ENCODE assay signal across 18 mouse cellular contexts in the genomic region with DNA sequence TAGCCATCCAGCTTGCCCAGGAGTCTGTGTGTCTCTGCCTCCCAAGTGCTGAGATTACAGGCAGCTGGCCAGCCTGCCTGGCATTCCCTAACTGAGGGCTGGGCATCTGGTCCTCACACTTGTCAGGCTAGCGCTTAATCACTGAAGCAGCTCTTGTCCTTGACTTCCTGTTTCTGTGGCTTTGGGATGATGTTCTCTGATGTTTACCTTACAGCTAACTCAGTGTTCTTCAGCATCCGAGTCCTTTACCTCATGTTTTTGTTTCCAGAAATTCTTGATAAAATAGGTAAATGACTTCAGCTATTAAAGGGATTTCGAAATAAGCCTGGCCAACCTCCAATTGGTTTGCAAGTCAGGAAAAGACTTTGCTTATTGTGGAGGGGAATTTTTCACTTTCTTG. TPM values are rescaled to one million over a fixed set of nuclear protein-coding genes. Genes with fewer than 3 reads are reported as not detected.
DNase-seq lines count a peak whose midpoint lies in the region; ATAC-seq and TF ChIP-seq lines count a peak whose summit lies in the region.
"Had no signal": no experiment of that assay in that cellular context is flagged by ENCODE, and none has a peak within 500 bp of the region (broad histone marks: within the 10 kb centered on the region; RNA-seq: fewer than 3 reads in every experiment).

No protein-coding gene starts in this region.

- H3K4me3 ChIP-seq in lung, embryonic 14.5 days (ENCODE audit: low read depth, low read length) = no peak overlapping the region
- H3K4me3 ChIP-seq: liver, embryonic 13.5 days had no signal

- H3K9ac ChIP-seq in lung, embryonic 14.5 days = no peak overlapping the region
- H3K9ac ChIP-seq: liver, embryonic 13.5 days had no signal

- 63% methylated on average over 3 of the region's 3 CpGs for WGBS in lung, embryonic 14.5 days

- no peak for TF ChIP-seq CTCF in lung, embryonic 14.5 days (IDR thresholded peaks at IDR 0.05; ENCODE audit: low read depth)

- no peaks in the 10 kb centered on the region for H3K27me3 ChIP-seq in lung, embryonic 14.5 days (ENCODE audit: insufficient read depth, low read length)
- H3K27me3 ChIP-seq: liver, embryonic 13.5 days had no signal

- no peaks in the 10 kb centered on the region for H3K36me3 ChIP-seq in lung, embryonic 14.5 days (ENCODE audit: insufficient read depth)

- H3K4me1 ChIP-seq in lung, embryonic 14.5 days (ENCODE audit: insufficient read depth) = no peaks in the 10 kb centered on the region

- H3K9me3 ChIP-seq in lung, embryonic 14.5 days (ENCODE audit: low read depth, low read length) = no peaks in the 10 kb centered on the region
- H3K9me3 ChIP-seq: liver, embryonic 13.5 days had no signal

- no peak overlapping the region for H3K27ac ChIP-seq in lung, embryonic 14.5 days (ENCODE audit: low read depth)
- H3K27ac ChIP-seq: liver, embryonic 13.5 days; stomach, postnatal 0 days had no signal

- peak; percentile 37 to 40 for DNase-seq in heart, adult 18-20 months
- DNase-seq in heart, adult 8-10 months (ENCODE audit: low spot score) = no peak
- DNase-seq in 3134 (ENCODE audit: extremely low read depth, insufficient read length, low spot score) (peak; percentile 13), NIH3T3 (ENCODE audit: low read depth) (peak; percentile 70)
- DNase-seq in lung, embryonic 14.5 days = peak; percentile 12
- DNase-seq in urinary bladder, postnatal 10 days (ENCODE audit: low spot score) = no peak
- DNase-seq in thymus, adult 18-20 months = no peak
- DNase-seq: cerebellum, adult 9-11 months; gastrocnemius, postnatal 14 days; kidney, adult 8-10 months; kidney, postnatal 36 days; left cerebral cortex, postnatal 4 days; liver, embryonic 13.5 days; midbrain, embryonic 14.5 days; thymus, postnatal 36 days had no signal

- ATAC-seq in lung, embryonic 14.5 days (ENCODE audit: insufficient read depth) = no peak
- ATAC-seq: activated CD4-positive, CD25-positive, alpha-beta regulatory T cell, adult 4 months; forebrain, embryonic 16.5 days had no signal

- no peak overlapping the region for H3K4me2 ChIP-seq in lung, embryonic 14.5 days
- H3K4me2 ChIP-seq: liver, embryonic 13.5 days had no signal

RNA-seq across cellular contexts. Expression of a gene that starts 53.8 kb away (rescaled TPM):
- total RNA-seq in heart, adult 18-20 months (2021) = 10 to 100 TPM; 11.9 to 12.7 TPM
- 10 to 100 TPM in 3 of 4 experiments, 1 to 10 TPM in 1; 9.4 to 12.1 (median 11.6) TPM for total RNA-seq in heart, adult 8-10 months (2022)
- 19.5 and 23.5 TPM in 2 replicates for polyA plus RNA-seq in lung, embryonic 14.5 days (2014; fragmentation: Nextera tagmentation; extraction: Ambion mirVana)

Comparison
In these comparisons a context has a peak if more than half of its experiments do, and no peak if none do; other contexts are left out.
1. DNase-seq: peak in heart, adult 18-20 months (2 of 2), 3134 (single experiment), NIH3T3 (single experiment) and lung, embryonic 14.5 days (single experiment); none in heart, adult 8-10 months (single experiment), urinary bladder, postnatal 10 days (single experiment) and thymus, adult 18-20 months (0 of 2).